Mouse (Mus musculus): ENCODE data around the gene Atp8b4.

GRCm38 (mm10) chr2:126359965-126360364 lies 140.5 kb downstream of the Atp8b4 start:
- TF ChIP-seq CTCF (conservative IDR thresholded peaks at IDR 0.05; ENCODE audit: low read length) (no peak), POU5F1 (IDR thresholded peaks at IDR 0.05; ENCODE audit: borderline replicate concordance, low read length) (no peak), NANOG (IDR thresholded peaks at IDR 0.05; ENCODE audit: borderline replicate concordance, low read length) (no peak)
